Mouse (Mus musculus) frontal cortex, postnatal 25 days (tissue): ENCODE measurements around the gene Shkbp1.

Experiments used
- DNase-seq, 2 experiments: peaks; one replicate each; pipeline ENCODE4 v3.0.0; 2022; ENCODE audit warnings: low spot score in 2 of 2

Gene Shkbp1

DNA sequence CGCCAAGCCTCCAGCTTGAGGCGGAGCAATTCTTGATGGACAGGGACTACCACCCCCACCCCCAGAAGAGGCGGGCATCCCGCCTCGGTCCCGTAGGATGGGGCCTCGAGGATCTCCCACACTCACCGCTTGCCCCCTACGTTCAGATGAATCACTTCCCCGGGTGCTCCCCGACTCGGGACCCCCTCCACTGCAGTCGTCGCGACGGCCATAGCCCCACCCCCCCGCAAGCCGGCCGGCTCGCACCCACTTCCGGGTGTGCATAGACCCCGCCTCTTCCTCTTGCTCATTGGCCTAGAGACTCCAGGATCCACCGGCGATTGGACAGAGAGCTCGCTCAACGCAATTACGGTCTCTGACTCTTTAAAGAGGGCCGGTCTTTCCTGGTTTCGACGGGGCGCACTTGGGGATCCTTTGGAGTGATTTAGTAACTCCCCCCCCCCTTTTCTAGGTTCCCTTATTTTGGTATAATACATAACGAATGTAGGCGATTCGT is at the start of gene Shkbp1:
Gene Shkbp1, minus strand, starts transcription at position 275 of the 496 bp plus-strand sequence.
- peak; percentile 62 to 73 for DNase-seq

DNA sequence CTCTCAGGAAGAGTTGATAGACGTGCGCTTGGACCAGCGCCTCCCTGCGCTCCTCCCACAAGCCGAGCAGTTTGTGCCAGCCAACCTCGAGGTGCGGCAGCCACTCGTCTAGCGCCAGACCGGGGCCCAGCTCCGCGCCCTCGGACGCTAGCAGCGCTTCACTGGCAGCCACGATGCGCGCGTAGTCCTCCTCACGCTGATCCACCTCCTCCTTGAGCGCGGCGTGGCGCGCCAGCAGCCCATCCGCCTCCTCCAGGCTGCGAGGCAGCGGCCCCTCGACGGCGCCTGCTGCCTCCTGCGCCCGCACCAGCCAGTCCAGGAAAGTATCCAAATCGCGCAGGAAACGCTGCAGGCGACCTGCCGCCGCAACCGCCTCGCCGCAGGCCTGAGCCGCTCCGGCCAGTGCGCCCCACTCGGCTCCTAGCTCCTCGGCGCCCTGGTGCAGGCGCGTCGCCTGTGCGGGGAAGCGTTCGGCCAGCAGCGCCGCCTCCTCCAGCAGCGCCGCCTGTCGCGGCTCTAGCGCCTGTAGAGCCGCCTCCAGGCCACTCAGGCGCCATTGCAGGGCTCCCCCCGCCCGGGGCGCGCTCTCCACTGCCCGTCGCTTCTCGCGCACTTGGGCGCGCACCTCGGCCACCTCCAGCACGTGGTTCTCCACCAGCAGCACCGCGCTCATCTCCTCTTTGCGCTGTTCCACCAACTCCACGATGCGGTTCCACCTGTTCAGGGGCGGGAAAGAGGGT is 48.6 kb upstream of the Shkbp1 start:
- no peak for DNase-seq

DNA sequence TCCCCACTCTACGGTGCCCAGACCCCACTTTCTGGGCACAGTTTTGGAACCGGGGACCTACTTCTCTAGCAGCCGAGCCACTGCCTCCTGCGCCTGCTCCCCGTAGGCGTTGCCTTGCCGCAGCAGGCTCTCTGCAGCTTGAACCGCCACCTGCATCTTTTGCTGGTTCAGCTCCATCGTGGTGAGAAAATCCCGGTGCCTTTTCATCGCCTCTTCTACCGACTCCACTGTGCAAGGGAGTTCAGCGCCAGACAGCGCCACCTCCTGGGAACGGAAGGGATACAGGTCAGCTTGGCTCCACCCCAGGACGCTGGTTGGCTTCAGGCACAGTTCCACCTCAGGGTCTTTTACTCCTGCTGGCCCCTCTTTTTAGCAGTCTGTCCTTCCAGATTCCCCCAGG is 46.9 kb upstream of the Shkbp1 start:
- DNase-seq, result peak; percentile 50 to 68

DNA sequence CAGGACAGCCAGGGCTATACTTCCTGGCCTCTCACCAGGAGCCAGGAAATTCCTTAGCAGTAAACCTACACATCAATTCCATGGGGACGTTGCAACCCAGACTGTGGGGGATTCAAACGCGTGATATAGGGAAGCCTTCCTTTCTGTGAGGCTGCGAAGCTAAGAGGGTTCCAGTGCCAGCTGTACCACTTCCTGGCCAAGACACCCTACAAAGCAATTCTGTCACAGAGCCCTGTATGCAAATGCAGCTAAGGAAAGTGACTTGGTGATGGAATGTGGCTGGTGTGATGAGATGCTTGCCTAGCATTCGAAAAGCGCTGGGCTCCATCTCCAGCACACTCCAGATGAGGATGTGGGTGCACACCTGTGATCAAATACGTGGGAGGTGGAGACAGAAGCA is 44.7 kb upstream of the Shkbp1 start:
- no peak for DNase-seq

DNA sequence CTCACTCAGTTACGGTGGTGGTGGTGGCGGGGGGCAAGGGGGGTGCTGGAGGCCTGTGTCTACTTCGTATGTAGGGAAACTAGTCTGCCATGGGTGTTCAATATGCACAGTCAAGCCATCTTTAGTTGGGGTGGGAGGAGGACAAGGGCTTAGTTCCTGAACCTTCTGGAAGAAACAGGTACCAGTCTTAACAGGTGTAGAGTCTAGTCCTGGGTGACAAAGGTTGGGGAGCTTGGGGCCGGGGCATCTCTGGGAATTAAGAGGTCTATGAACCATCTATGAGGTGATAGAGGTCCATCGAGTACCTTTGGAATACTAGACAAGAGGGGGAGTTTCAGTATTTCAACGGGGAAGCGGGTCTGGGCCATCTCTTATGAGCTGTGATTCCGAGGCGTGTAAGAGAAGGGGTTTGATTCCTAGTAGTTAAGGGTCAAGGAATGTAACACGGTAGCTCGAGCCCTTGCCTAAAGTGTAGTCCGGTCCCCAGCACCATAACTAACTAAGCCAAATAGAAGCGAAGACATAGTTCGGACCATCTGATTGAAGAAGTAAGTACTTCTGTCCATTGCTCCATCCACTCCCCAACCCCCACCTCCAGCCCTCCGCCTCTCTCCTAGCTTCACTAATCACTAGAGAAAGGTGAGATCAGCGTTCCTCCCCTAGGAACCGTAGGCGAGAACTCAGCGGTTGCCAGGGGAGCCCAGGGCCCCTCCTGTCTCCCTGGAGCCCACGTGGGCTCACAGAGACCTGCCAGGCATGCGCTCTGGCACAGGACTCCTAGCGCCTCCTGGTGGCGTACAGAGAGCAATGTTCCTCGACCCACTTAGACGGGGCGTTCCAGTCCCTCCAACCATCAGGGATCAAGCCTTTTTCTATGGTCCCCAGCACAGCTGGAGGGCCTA is 41.5 kb upstream of the Shkbp1 start:
- peak; percentile 39 to 49 for DNase-seq

DNA sequence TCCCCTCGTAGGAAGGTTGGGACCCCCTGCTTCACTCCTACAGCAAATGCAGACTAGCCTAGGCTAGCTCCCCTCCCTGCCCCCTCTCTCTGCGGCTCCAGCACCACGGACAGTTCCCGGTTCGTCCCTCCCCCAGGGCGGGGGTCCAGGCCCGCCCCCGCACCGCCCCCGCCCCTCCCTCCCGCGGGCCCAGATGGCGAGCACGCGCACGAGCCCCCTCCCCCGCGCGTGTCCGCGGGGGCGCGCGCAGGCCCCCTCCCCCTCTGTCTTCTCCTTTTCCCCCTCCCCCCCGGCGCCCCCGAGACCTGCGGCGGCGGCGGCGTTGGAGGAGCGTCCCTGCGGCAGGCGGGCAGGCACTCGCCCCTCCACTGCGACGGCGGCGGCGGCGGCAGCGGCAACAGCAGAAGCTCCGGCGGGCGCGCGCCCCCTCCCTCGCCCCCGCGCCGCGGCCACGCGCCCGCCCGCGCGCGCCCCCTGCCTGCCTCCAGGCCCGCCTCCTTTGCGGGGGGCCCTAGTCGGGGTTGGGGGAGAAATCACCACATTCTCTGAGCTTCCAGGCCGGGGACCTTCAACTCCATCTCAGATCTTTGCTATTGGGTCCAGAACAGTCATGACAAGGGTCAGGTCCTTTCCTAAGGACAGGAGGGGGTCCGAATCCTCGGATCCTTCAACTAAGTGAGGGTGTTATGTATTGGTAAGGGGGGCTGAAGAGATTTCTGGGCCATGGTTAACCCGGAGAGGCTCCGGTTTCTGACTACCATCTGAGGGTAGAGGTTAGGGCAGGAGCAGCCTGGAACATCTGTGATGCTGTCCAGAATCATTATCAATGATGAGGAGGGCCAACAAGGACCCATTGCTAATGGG is 40.6 kb upstream of the Shkbp1 start:
- DNase-seq, result no peak

DNA sequence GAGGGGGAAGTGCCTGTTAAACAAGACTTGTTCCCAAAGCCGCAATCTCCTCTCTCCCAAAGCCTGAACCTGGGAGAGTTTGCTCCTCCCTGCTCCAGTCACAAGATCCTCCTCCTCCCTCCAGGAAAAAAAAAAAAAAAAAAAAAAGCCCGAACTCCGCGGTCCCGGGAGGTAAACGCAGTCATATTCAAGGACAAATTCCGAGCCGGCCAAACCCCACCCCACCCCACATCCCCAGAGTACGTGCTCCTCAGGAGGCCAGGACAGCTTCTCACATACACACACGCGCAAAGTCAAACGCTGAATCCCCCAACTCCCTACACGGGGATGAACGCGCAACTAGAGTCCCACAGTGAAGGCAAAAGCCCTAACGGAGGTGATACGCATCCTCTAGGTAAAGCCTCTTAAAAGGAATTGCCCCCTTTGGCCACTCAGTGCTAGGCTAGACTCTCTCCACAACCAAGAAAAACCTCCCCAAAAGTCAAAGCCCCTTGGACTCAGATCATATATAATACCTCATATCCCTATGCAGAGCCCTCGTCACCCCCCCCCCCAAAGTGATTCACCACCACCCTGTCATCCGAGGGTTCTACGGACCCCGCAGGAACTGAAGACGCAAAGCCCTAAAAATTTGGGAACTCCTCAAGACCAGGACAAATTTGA is 39.8 kb upstream of the Shkbp1 start:
- DNase-seq, result no peak

DNA sequence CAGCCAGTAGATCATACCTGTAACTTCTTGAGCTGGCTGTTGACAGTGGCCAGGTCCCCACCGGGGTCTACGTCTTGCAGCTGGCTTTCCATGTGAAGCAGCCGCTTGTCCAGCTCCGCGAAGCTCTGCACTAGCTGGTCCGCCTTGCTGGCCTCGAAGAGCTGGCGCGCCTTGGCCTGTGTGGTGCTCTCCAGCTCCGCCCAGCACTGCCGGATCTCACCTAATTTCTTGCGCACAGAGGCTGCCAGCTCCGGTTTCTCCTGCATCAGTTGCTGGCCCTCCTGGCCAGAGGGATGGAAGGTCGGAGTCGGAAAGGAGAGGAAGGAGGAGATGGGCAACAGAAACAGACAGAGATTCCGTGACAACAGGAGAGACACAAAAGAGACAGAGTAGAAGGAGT is 35.6 kb upstream of the Shkbp1 start:
- DNase-seq, result no peak

DNA sequence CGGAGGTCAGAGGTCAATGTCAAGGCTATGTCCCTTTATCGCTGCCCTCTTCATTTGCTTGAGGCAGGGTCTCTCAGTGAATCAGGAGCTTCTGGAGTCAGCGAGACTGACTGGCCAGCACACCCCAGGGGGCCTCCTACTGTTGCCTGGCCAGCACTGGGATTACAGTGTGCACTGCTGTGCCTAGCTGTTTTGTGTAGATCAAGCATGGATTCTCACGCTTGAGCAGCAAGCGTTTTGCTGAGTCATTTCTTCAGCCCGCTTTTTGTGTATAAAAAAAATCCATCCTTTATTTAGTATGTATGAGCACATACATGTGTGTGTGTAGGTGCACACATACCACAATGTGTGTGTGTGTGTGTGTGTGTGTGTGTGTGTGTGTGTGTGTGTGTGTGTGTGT is 33.4 kb upstream of the Shkbp1 start:
- DNase-seq, result no peak

DNA sequence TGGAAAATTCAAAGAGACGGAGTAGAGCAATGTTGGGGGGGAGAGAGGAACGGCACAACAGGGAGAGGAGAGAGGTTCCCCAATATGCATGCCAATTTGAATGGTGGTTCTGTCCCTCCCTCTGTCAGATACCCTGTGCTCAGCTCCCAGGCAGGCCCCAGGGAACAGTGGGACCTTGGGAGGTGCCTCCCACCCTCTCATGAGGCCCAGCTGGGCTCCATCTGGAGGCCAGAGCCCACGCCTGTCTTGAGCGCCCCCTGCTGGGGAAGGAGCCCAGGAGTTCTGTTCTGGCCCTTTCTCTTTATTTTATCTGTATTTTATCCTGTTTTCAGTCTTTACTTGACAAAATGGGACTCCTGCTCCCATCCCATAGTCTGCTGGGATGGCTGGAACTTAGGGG is 28.9 kb upstream of the Shkbp1 start:
- no peak for DNase-seq

DNA sequence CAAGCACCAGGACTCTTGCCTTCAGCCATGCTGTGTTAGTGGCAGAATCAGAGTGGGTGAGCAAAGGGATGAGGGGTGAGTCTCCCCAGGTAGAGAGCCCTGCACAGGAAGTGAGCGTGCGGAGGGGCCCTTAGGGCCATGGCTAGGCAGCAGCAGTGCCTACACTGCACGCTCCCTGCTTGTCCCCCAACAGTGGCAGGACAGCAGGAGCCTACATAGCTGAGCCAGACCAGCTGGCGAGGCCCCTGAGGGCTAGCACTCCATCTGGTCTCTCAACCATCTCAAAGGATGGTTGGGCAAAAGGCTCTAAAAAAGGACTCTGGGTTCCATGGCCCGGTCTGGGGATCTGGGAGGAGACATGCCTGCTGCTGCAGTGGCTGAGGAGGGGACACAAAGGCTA is 28.3 kb upstream of the Shkbp1 start:
- no peak for DNase-seq

DNA sequence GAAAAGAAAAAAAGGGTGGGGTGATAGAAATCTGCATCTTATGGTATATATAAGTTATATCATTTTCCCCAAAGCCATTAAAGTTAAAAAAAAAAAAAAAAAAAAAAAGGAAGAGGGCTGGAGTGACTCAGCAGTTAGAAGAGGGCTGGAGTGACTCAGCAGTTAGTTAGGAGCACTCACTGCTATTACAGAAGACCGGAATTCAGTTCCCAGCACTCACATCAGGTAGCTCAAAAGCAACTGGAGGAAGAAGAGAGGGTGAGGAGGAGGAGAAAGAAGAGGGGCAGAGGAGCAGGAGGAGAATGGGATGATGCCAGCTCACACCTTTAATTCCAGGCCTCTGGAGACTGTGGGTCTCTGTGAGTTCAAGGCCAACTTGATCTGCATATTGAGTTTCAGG is 27.4 kb upstream of the Shkbp1 start:
- no peak for DNase-seq

DNA sequence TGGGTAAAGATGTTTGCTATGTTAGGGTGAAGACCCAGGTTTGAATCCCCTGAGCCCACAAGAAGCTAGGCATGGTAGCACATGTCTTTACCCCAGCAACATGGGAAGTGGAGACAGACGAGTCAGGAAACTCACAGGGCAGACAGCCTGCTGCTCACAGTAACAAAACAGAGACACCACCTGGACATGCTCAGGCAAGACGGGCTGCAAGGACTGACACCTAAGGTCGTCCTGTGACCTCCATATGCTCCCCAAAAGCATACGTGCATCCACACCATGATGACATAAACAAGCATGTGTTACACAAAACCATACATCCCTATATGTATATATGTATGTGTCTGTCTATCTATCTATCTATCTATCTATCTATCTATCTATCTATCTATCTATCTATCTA is 25.7 kb upstream of the Shkbp1 start:
- DNase-seq, result no peak

DNA sequence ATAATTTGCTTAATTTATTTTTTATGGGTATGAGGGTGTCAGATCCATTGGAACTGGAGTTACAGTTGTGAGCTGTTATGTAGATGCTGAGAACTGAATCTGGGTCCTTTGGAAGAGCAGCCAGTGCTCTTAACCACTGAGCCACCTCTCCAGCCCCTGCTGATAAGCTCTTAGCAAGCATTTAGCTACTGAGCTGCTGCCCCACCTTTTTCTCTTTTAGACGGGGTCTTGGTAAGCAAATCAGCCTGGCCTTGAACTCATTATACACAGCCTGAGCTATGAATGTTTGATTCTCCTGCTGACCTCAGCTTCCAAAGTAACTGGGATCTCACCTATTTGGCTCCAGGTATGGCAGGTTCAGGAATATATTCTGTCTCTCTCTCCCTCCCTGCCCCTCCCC is 25.2 kb upstream of the Shkbp1 start:
- no peak for DNase-seq

DNA sequence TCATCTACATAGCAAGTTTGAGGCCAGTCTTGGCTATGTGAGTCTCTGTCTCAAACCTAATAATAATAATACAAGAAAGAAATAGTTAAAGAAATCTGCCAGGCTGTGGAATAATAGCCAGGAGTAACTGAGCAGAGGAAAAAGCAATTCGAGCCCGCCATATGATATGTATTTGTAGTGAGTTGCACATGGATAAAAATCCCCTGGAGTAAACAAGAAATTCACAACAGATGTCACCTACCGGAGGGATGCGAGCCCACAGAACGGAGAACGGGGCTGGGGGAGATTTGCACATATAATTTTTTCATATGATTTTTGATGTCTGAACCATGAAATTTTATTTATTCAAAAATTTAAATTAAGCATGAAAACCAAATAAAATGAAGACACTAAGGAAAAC is 24.0 kb upstream of the Shkbp1 start:
- DNase-seq, result no peak

DNA sequence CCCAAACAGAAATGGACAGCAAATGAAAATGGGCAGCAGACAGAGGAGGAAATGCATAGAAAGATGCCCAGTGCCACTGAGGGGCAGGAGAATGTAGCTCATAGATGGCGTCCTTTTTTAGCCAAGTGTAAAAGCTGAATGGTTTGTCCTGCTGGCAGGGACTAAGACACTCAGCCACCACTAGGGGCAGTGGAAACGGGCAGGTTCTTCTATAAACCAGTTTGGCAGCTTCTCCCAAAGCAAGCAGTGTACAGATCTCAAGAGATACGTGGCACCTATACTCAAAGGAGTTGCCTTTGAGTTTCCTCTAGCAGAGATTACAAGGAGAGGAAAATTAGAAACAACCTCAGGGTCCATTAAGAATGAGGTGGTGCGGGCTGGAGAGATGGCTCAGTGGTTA is 22.6 kb upstream of the Shkbp1 start:
- DNase-seq, result no peak

DNA sequence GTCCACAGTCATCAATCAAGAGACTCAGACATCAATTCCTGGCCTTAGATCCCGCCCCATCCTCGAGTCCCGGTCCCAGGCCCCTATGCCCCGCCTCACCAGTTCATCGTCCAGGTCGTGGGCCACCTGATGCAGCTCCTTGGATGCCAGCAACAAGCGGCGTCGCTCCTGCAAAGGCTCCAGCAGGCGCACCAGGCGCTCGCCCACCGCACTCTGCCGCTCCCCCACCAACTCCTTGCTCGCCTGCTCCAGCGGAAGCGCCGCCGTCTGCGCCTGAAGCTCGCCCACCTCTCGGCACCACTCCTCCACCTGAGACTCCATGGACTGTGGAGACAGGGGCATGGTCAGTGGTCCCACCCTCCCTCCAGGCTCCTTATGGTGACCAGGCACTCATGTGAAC is 19.5 kb upstream of the Shkbp1 start:
- no peak for DNase-seq

DNA sequence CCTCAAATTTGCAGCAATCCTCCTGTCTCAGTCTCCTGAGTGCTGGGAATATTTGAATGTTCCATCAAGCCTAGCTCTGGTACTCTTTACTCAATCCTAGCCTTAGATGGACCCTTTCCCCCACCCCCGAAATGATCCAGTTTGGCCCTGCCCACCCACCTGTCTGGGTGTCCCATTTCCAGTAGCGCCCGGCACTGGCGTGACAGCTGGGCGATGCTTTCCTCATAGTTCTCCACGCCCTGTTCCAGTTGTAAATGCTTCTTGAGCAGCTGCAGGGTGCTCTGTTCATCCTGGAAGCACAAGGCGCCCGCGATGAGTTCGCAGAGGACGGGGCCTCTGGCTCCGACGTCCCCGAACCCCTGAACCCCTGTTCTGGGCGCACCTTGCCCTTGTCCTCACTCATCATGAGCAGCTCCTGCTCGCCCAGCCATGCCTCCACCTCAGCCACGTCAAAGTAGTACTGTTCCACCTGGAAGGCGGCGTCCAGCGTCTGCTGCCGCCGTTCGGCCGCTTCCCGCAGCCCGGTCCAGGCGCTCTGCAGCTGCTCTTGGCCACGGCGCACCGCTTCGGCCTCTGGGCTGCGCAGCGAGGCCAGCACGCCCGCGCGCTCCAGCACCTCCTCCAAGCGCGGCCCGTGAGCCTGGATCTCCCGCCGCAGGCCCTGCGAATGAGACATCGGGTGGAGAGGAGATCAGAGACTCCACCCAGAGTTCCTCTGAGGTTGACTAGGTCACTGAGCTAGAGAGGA is 16.1 kb upstream of the Shkbp1 start:
- DNase-seq, result no peak

DNA sequence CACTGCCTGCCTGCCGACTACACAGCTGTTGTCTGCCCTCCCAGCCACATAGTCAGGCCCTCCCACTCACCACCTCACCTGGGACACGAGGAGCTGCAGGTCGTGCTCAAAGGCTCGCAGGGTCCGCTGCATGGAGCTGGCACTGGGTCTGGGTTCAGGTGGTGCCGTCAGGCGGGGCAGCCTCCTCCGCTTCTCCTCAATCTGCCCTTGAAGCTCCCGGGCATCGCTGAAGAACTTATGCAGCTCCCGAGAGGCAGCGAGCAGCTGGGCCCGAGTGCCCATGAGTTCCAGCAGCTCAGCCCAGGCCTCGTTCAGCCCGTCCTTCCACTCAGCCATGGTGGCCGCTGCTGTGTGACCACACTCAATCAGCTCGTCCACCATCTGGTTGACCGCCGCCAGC is 13.3 kb upstream of the Shkbp1 start:
- DNase-seq, result no peak

DNA sequence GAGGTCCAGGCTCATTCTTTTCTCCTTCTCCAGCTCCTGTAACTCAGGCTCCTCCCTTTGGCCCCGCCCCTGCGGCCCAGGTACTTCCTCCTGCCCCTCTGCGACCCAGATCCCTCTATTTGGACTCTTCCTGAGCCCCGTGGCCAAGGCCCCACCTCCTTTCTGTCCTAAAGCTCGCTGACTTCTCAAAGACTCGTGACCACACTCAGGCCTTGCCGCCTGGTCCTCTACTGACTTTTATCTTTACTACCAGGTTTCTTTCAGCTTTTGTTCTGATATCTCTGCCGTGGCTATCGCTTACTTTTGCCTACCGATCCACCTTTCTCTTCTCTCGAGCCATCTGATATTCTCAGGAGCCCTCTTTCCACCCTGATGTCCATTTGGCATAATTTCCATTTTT is 12.2 kb upstream of the Shkbp1 start:
- no peak for DNase-seq
